Mouse (Mus musculus) spleen, adult 12 weeks (tissue): ENCODE data around the gene Sp100.

Source experiments
- DNase-seq: peaks from one replicate; pipeline ENCODE4 v3.0.0; 2022; ENCODE audit warnings: low spot score

Sp100 gene

DNA sequence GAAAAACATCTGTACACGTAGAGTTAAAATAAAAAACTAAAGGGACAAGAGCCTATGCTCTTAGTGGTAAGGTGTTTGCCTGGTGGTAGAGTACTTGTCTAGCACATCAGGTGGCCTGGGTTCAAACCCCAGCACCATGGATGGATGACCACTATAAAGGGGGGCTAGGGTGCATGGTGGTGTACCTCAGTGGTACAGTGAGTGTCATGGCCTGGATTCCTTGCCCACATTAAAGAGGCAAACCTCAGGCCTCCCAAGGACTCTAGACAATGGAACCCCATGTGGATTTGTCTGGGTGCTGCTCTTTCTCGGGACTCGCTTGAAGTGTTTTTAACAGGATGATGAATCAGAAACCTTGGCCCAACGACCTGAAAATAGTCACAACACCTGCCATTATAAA, 52.7 kb downstream of the Sp100 start:
- no peak for DNase-seq

DNA sequence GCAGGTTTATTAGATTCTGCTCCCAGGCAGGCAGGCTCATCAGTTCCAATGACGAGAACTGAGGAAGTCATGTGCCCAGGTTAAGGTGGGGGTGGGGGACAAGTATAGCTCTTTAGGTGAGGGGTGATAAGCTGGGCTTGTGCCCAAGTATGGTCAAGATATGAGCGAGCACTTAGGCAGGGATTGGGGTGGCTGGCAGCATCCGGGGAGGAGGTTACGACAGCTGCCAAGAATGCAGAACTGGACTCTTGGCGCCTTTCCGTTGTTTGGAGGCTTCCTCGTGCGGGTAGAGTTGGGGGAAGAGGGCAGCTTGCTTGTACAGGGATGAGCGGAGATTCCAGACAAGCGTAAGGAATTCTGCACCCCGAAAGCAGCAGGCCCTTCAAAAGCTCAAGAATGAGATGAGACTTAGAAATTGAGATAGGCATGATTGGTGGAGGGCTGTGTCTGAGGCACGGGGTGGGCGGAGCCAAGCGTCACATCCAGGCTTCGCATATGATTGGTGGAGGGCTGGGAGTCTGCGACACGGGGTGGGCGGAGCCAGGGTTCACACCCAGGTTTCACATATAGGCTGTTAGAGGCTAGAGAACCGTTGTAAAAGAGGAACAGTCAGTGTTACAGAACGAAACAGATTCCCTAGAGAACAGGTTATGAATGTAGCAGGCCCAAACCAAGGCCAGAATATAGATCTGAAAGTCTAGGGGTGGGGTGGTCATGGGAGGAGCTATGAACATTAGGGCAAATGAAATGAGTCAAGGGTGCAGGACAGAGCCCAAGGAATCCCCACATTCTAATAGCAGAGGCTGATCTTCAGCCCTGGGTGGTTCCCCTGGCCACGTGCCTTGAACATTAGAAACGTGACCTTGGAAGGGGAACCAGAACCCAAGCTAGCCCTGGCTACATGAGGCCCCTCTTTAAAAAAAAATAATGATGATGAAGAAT, 53.7 kb downstream of the Sp100 start:
- DNase-seq, result peak; percentile 88

- DNase-seq, result no peak
Measured at GRCm38 (mm10) chr1:85705552-85705951, 55.8 kb downstream of the Sp100 start.

- DNase-seq, result no peak
Measured at GRCm38 (mm10) chr1:85706754-85707153, 57.0 kb downstream of the Sp100 start.

GRCm38 (mm10) chr1:85714501-85714900, 64.7 kb downstream of the Sp100 start:
- DNase-seq, result no peak

DNA sequence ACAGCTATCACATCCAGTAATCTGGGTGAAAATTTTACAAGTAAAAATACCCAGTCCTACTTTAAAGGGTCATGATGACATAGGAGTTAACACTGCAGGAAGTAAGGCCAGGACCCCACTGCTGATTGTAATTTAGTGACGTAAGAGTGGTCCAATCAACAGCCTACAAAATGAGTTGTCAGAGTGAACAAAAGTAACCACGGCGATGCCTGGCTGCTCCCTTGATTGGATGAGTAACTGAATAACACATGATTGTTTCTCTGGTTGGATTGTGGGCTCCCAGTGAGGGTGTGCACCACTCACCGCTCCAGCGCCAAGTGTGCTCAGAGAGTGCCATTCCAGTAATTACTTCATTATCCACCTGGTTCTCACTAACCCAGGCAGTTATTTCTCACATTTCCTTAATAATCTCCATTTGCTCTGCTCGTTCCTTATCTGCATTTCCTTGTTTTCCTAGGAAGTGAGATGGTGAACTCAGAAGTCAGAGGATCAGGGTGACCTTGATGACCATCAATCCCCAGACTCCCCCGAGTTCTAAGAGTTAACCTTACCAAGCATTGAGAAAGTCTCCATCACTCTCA, 66.7 kb downstream of the Sp100 start:
- no peak for DNase-seq

GRCm38 (mm10) chr1:85719049-85719448, 69.3 kb downstream of the Sp100 start:
- no peak for DNase-seq

- DNase-seq, result no peak
Measured at GRCm38 (mm10) chr1:85720220-85720893, 70.6 kb downstream of the Sp100 start.

- no peak for DNase-seq
Measured at GRCm38 (mm10) chr1:85730471-85730870, 80.7 kb downstream of the Sp100 start.

DNA sequence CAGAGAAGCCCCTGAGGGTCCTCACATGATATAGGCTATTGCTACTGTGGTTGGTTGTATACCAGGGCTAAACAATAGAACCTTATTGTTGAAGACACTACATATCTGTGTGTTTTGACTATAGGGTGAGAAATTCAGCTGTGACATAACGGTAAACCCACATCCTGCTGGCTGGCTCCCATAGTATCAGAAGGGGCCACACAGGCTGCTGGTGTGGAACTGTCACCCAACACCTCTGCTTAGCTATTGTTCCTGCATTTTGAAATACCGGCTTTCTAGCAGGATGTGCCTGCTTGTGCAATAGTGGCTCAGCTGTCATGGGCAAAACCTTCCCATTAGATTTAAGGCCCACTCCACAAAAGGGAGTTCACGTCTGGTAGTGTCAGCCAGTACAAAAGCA, 82.8 kb downstream of the Sp100 start:
- no peak for DNase-seq

GRCm38 (mm10) chr1:85734511-85734910, 84.7 kb downstream of the Sp100 start:
- no peak for DNase-seq

DNA sequence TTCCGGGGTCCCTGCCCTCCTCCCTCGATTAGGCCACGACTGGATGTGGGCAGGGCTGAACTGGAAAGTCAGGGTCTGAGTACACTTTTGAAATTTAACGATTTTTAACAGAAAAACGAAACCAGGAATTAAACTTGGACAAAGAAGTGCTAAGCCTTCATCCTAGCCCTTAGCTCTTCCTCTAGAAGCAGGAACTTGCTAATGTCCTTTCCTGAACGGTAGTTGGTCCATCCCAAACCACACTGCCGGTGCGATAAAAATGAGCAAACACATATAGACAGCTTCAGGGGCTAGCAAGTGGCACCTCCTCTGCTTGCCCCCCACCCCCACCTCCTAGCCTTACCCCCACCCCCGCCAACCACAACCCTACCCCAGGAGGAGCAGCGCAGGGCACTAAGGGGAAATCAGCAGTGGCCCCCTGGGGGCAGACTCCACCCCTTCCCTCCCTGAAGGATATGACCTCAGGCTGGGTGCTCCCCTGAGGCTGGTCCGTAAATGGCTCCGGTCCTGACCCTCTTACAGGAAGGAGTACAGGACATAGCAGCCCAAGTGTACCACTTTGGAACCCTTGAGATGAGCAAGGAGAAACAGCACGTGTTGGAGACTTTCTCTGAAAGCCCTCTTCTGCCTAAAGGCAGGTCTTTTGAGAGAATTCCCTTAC, 85.8 kb downstream of the Sp100 start:
- peak; percentile 68 for DNase-seq

- DNase-seq, result peak; percentile 69
Measured at GRCm38 (mm10) chr1:85736355-85737184, 86.8 kb downstream of the Sp100 start.

DNA sequence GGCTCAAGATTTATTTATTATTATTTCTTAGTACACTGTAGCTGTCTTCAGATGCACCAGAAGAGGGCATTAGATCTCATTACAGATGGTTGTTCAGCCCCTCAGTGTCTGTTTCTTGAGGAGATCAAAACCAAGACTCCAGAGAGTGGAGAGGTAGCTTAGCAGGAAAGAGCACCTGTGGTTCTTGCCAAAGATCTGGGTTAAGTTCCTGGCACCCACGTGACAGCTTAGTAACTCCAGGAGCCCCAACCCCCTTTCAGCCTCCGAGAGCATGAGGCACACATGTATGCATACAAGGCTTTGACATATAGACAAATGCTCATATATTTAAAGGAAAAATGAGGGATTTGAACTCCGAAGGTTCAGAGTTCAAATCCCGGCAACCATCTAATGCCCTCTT, 89.2 kb downstream of the Sp100 start:
- DNase-seq, result no peak

DNA sequence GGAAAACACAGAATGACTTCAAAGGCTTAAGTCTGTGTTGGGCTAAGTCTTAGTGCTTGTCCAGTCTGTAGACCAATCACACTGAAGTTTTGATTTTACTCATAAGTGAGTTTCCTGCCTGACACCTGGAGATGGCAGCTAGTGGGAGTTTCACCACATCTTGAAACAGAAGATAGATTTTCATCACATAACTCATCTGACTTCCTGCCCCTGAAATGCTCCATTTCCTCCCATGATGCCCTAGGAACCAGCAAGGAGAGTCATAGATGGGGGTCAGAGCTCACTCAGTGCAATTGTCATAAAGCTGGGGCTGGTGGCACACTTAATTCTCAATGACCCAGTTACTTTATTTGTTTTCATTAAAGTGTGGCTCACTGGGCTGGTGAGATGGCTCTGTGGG, 90.0 kb downstream of the Sp100 start:
- DNase-seq, result no peak

DNA sequence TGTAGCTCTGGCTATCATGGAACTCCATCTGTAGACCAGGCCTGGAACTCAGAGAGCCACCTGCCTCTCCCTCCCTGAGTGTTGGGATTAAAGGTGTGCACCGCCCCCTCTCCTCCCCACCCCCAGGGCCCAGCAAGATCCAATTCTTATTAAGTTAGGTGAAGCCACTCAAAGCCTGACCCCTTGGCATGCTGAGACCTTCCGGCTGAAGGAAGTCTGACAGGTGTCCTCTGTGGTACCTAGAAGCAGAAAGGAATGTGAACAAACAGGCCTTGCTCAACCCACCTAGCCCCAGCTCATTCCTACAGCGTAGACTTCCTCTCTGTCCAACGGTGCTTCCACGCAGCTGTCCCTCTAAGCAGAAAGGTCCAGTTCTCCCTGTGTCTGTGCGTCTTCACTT, 91.1 kb downstream of the Sp100 start:
- DNase-seq, result no peak

GRCm38 (mm10) chr1:85742333-85742732, 92.5 kb downstream of the Sp100 start:
- no peak for DNase-seq

GRCm38 (mm10) chr1:85742916-85743505, 93.2 kb downstream of the Sp100 start:
- DNase-seq, result no peak

GRCm38 (mm10) chr1:85744539-85744938, 94.8 kb downstream of the Sp100 start:
- DNase-seq, result no peak

DNA sequence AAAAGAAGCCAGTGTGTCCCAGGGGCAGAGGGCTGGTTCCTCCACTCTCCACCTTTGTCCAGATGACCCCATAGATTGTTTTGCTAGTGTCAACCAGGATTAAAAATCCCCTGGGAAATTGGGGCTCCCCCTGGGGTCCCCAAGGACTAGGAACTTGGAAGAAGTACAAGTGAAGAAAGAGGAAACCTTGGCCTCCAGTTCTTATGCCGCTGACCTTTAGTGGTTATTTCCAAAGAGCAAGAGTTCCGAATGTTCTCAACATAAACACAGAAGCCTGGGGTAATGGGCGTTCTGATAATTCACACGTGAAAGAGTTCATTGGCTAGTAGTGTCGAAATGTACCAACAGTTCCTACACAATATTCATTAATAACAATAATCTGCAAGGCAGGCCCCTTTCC, 96.7 kb downstream of the Sp100 start:
- no peak for DNase-seq

GRCm38 (mm10) chr1:85749829-85750228, 100.0 kb downstream of the Sp100 start:
- no peak for DNase-seq
